Mouse (Mus musculus) mature B cell (primary cell): ENCODE results near the gene D17Wsu92e.

Experiments
- in situ Hi-C: fragments of 300-500 bp; cut with MboI; formaldehyde crosslinking; loops from 2 replicates; pipeline ENCODE4 v1.14.3; 2019

D17Wsu92e gene

DNA sequence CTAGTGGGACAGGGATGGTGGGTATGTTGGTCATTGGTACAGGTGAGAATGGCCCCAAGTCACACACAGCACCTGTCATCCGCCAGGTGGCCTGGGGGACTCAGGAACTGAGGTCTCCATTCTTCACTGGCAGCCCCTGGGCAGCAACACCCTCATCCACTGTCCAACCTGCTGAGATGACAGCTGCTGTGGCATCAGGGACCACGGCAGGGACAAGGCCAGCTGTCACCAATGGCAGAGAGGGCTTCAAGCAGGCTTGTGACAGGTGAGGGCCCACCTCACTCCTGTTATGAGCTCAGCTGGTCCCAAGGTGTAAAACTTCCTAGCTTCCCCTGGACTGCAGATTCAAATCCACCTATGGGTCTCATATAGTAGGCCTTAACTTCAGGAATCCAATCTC is 72.3 kb downstream of the D17Wsu92e start:
- in situ Hi-C loops: no loop called here

DNA sequence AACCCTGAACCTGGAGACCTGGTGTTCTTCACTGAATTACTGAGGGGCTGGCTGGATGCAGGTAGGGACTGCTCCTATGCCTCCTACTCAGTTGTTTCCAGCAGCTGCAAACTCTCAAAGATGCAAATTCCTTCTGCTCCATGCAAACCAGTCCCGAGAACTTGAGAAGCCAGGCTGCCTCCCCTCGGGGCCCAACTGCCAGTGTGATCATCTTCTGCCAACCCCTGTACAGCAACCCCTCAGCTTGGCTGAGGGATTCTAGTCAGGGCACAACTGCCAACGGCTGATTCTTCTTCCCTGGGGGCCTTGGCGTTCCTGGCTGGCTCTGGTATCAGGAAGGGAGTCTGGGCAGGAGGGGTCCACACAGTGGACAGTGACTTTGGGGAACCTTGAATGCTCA is 74.0 kb downstream of the D17Wsu92e start:
- in situ Hi-C loops: no loop called here

DNA sequence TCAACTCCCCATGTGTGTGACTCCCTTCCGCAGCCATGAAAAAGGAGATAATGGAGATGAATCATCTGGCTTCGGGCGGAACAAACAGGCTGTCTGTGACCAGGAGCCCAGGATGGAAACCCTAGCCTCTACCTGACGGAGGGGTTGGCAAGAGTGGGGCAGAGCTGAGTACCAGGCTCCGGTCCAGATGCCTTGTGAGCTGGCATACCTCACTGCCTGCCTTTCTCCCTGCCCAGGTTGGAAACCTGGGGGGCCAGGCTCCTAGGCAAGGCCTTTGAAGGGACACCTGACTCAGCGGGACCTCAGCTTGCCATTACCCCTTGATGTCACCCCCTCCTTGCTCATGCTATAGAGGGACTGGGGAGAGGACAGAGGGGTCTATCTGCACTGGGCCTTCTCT is 79.5 kb downstream of the D17Wsu92e start:
- in situ Hi-C loops: no loop called here

DNA sequence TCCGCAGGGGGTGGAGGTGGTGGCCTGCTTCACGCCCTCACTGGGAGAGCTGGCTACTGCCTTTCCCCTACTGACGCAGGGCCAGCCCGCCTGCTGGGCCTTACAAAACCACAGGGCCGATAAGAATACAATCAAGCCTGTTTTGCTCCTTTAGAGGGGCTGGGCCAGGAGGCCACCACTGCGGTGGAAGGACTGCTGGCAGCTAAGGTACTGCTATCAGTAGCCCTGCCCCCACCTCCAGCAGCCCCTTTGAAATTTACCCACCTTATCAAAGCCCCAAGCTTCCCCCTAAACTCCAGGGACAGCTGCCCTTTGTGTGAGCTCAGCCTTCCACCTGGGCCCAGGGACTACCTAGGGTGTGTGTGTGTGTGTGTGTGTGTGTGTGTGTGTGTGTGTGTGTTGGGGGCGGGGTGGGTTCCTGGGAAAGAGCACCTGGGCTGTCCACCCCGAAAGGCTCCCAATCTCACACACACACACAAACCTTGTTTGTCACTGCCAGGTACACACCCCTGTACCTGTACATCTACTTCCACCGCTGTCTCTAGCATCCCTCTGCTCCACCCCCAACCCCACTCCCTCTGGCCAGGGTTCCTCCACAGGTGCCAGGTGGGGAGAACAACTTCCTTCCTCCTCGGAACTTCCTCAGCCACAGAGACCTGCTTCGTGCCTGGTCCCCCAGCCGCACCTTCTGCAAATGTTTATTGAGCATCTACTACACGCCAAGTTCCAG is 85.9 kb downstream of the D17Wsu92e start:
- in situ Hi-C loops: no loop called here

DNA sequence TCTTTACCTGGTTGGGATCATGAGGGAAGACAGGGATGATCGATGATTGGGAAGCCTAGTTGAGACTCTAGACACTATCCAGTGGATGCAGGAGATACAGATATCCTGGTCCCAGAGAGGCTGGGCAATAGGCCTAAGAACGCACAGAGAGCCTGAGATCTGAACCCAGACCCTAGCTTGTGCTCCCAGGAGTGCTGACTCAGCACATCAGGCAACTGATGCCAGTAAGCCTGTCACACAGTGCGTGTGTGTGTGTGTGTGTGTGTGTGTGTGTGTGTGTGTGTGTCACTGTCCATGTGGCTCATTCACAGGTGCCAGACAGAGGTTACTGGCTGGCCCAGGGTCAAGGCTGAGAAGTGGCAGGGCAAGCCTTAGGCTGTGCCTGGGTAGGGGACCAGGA is 87.8 kb downstream of the D17Wsu92e start:
- in situ Hi-C loops: no loop called here

DNA sequence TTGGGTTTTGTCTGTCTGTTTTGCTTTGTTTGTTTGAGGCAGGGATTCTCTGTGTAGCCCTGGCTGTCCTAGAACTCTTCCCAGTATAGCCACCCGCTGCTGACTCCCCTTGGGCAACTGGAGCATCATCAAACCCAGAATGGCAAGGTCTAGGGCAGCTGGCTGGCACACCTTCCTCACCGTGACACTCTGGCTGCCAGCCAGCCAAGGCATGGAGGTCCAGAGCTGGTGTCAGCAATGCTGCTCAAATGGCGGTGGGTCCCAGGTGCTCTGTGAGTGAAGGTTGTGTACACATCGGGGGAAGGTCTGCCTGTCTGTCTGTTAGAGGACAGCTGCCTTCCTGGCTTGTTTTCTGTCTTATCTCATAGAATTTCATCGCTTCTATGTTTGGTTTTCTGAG is 88.3 kb downstream of the D17Wsu92e start:
- in situ Hi-C loops: no loop called here

DNA sequence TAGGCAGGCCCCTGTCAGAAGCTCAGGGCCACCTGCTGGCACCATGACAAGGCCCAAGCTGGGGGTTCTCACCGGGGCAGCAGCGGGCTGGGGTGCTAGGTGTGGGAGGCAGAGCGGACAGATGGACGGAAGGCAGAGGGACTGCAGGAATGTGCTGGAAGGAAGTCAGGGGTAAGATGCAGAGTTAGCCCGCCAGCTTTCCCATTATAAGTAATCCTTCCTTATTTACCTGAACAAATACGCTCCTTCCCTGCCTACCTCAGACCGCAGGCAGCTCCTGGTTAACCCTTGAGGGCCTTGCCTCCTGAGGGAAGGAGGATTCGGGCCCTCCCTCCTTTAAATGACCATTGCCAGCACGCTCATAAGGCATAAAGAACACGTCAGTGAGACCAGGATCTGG is 91.7 kb downstream of the D17Wsu92e start, which contains the start of gene Spdef:
Gene Spdef, minus strand, starts transcription at position 186 of the 400 bp plus-strand sequence.
- in situ Hi-C loops: no loop called here

DNA sequence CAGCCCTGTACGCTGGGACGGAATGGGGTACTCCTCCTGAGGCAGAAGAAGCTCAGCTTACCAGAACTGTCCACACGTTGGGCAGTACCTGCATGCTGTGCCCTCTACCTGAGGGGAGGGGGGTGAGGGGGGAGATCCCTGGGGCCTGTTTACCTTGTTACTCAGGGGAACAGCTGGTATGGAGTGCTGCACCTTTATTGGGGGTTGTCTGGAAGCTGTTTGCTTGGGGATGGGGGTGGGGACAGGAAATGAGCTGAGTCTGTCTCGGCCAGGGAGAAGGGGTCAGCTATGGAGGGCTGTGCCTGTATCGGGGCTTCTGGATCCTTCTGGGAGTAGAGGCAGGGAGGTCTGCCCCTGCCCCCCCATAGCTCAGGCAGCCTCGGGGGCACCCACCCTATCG is 93.9 kb downstream of the D17Wsu92e start:
- in situ Hi-C loops: no loop called here

DNA sequence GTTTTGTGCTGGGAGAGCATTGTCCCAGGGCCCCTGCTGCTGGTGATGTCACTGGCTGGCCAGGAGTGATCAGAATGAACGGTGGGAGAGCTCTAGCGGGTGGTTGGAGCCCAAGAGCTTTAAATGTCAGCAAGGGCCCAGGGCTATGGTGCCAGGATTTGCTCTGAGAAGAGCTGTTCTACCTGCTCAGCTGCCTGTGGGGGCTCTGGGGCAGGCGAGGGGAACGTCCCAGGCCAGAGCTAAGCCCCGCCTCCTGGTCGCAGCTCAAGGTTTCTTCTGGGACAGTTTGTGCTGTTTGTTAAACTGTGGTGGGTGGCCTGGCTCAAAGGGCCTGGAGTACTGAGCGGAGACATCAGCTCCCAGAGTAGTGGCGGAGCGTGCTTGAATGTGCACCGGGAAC is 95.0 kb downstream of the D17Wsu92e start:
- in situ Hi-C loops: no loop called here

DNA sequence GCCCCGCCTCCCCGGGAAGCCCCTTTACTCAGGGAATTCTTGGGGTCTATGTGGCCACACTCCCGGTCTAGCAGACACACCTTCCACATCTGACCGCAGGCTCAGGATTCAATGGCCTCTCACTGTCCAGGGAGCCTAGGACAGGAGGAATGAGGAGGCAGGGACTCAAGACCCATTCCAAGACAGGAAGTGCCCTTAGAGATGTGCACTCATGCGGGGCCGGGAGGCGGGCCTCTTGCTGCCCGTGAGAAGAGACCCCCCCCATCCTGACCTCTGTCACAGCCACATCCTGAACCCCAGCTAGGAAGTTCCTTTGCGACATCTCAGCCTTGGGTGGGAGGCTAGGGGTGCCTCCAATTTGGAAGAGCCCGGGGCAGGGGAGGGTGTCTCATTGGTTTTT is 95.4 kb downstream of the D17Wsu92e start:
- in situ Hi-C loops: no loop called here

DNA sequence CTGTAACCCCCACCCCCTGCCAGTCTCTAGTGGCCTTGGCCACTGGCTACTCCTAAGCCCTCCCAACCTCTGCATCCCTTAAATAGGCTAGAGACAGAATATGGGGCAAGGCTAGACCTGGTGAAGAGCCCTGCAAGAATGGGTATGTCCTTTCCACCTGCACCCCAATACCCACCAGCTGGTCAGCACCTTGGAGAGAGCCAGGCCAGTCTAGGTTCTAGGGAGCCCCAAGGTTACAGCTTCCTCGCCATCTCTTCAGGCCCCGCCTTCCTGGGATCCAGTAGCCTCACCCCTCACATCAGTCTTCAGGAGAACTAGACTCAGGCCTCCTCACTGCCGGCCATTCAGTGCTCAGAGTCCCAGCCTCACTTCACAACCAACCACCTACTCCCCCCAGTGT is 96.1 kb downstream of the D17Wsu92e start:
- in situ Hi-C loops: no loop called here

DNA sequence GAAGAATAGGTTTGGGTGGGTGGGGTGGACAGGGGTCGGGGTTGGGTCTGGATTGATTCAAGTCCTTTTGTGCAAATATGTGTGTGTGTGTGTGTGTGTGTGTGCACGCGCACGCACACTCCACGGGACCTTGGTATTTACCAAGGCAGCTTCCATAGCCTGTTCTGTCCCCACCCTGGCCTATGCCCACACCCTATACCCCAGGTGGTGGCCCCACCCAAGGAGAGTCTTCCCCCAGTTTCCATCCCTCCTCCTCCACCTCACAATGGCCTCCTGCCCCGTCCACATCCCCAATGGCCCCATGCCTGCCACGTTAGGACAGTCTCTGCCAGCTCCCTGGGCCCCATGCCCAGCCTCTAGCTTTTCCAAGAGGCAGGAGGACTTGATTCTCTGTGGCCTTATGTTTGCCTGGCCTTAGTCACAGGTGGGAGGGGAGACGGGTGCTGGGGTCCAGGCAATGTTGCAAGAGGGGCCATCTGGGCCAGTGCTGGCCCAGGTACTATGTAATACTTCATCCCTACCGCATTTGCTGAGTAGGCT is 99.3 kb downstream of the D17Wsu92e start:
- in situ Hi-C loops: no loop called here

DNA sequence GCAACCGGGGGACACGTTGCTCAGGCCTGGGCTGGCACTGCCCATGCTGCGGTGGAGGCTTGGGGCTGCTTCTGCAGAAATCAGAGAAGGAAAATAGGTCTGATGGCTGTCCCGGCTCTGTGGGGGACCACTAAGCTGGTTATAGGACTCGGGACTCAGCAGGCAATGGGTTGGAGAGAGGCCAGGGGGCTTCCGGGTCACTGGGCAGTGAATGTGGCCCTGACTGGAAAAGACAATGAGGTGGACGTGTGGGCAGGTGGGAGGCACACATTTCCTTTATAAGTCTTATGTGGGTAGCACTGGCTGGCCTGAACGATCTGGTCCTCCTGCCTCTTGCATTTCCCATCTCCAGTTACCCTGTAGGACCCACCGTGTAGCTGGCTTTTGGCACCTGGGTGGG is 100.1 kb downstream of the D17Wsu92e start:
- in situ Hi-C loops: no loop called here

DNA sequence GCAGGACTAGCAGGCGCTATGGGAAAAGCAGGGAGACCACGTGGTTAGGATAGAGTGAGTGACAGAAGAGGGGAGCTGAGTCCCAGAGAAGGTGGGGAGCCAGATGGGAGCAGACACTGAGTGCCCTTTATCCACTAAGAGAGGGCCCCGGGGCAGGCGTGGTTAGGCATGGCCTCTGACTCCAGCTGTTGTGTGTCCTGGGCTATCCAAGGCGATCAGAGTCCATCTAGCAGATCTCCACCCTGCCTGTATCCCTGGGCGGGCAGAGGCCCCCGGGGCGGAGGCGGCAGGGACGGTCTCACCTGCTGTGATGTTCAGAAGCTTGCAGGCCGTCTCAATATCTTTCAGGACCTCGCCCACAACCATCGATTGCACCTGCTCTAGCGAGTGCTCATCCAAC is 100.8 kb downstream of the D17Wsu92e start:
- in situ Hi-C loops: no loop called here

DNA sequence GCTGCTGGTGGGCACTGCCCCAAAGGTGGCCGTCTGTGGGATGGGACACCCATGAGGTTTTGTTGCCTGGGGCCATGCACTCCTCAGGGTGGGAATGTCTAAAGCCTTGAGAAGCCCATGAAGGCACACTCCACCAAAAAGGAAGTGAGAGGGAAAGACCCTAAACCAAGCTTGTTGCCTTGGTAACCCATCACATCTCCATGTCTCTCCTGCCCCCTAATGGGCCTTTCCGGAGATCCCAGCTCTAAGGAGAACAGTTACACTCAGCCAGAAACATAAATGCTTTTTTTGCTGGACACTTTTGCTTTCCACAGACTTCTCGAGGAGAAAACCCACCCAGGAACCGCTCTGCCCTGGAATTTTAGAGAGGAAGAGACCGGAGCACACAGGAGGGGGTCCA is 102.2 kb downstream of the D17Wsu92e start:
- in situ Hi-C loops: no loop called here

DNA sequence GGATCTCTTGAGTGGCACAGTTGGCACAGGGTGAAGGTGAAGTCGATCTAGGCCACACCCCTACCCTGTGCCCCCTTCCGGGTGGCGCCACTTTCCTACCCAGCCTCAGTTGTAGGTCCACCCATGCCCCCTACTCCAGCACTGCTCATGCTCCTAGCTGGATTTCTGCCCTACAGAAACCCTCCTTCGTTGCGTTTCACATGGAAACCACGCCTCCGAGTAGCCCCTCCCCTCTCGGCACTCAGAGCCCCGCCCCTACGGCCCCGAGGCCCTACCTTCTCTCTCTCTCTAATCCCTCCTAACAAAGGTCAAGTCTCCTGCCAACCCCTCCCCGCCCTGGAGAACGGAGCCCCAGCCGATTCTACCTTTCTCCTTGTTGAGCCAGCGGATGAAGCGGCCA is 103.6 kb downstream of the D17Wsu92e start:
- in situ Hi-C loops: no loop called here

DNA sequence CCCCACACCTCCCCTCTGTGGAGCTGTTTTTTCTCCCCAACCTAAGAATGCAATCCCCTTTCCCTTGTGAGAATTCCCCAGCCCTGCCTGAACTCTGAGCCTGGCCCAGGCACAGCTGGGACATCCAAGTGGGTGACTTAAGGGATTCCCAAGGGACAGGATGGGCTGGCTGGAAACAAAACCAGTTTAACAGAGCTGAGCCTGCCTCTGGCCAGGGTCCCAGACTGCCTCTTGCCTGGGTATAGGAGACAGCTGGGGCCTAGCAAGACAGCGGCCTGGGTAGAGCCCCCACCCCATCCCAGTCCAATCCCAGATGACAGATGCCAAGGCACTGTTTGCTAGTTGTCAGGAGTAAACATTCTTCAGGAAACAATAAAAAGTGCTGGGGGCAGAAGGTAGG is 107.6 kb downstream of the D17Wsu92e start:
- in situ Hi-C loops: no loop called here

DNA sequence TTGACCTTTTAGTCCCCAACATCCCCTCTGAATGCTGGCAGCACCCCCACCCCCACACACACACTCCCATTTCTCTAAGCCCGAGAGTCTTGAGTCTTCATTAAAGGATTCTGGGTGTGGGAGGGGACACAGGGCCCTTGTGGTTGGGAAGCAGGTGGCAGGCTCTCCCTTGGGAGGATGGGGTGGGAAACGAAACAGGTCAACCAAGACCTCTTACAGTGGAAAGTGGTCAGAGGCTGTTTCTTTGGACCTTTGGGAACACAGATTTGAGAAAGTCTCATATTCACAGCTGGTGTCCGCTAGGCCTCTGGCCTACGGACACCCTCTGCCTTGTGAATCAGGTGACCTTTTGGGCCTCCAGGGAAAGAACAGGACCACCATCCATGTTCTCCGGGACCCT is 110.8 kb downstream of the D17Wsu92e start:
- in situ Hi-C loops: no loop called here

DNA sequence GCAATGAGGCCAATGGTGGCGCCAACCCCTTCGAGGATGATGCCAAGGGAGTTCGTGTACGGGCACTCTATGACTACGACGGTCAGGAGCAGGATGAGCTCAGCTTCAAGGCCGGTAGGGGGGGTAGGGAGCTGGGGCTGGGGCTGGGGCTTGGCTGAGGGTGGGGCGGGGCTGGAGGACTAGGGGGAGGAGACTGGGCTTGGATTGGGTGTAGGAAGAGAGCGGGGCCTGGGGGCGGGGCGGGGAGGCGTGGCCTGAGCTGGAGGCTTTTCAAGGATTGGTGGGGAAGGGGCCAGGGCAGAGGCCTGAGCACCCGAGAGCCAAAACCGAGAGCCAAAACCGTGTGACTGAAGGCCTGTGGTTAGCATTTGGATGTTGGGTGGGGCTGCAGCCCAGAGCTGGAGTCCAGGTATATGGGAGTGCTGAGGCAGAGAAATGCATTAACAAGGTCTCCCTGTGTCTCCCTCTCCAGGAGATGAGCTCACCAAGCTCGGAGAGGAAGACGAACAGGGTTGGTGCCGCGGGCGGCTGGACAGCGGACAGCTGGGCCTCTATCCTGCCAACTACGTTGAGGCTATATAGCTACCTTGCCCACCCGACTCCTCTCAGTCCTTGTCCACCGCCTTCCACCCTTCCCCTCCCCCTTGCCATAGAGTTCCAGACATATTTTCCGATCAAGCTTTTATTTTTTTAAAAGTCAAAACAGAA is 112.3 kb downstream of the D17Wsu92e start:
- in situ Hi-C loops: no loop called here

DNA sequence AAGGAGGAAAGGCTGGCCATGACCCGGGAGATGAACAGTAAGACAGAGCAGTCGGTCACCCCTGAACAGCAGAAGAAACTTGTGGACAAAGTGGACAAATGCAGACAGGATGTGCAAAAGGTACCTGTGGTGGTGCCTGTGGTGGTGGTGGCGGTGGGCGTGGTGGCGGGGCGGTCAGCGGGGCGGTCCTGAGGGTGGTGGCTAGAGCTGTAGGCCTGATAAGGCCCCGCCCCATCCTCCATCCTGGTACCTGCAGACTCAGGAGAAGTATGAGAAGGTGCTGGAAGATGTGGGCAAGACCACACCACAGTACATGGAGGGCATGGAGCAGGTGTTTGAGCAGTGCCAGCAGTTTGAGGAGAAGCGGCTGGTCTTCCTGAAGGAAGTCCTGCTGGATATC is 114.8 kb downstream of the D17Wsu92e start:
- in situ Hi-C loops: no loop called here

DNA sequence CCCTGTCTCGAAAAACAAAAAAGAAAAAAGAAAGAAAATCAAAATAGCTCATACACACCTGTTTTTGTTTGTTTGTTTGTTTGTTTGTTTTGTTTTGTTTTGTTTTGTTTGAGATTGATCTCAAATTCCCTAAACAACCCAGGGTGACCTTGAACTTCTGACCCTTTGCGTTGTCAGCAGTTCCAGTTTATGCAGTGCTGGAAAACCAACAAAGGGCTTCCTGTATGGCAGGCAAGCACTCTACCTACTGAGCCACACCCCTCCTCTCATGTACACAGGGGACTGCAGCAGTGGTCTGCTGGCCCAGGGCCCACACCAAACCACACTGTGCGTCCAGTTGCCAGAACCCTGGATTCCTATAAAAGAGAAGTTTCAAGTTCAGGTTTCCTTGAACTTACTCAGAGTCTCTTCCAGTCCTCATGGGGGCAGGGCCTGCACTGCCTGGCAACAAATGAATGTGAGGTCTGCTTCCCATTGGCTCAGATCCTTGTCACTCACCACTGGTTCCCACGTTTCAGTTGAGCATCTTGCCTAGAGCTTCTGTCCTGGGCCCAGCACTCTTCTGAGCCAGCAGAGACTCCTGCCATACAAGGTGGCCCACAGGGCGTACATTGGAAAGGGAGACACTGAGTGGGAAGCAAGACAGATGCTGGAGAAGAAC is 116.4 kb downstream of the D17Wsu92e start:
- in situ Hi-C loops: no loop called here

DNA sequence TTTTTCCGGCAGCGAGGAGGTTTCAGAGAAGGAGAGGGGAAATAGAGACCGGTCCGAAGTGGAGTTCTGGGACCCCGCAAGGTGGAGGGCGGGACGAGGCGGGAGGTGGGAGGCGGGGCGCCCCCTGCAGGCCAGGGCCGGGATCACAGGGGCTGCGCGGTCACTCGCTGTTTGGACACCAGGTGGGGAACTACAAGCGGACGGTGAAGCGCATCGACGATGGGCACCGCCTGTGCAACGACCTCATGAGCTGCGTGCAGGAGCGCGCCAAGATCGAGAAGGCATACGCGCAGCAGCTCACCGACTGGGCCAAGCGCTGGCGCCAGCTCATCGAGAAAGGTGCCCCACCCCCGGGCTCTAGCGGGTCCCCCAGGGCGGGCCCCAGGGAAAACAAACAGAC is 117.9 kb downstream of the D17Wsu92e start:
- in situ Hi-C loops: no loop called here

DNA sequence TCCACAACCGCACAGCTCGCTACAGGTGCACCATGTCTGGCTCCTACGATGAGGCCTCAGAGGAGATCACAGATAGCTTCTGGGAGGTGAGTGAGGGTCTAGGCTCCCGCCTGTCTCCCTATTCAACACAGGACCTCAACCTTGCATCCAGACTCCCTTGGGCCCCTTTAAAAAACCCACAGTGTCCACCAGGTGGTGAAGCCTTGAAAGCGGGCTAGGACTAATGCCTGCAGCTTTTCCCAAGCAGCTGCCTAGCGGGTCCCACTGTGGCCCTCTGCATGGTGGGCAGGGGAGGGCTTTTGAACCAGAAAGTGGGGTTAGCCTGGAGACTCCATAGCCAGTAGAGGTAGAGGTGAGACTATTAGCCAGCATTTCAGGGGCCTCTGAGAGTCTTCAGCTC is 118.6 kb downstream of the D17Wsu92e start:
- in situ Hi-C loops: no loop called here
